Mouse (Mus musculus) kidney, postnatal 0 days (tissue): ENCODE data around the gene Cpsf4l. TPM values are rescaled to one million over a fixed set of nuclear protein-coding genes. Genes with fewer than 3 reads are reported as not detected.
"Not testable (repeated sequence)": the region's sequence is repeated elsewhere in the genome, so short reads cannot be mapped to it uniquely, and the experiment has no call there.

ENCODE experiments used
- ATAC-seq: fragments of 200-750 bp; cut with Nextera tagmentation; replicated peaks from 2 replicates; pipeline ENCODE4 v1.8.0; 2017; ENCODE audit warnings: low read depth, moderate number of reproducible peaks, moderate TSS enrichment, moderate library complexity; ENCODE audit not compliant: low FRiP score
- DNase-seq: peaks from one replicate; pipeline ENCODE4 v3.0.0-alpha.2; 2016; ENCODE audit warnings: low spot score
- H3K27ac ChIP-seq: fragments of 300-500 bp; sonication (generic); 2 replicates; pipeline ENCODE4 v1.5.1; 2014; ENCODE audit warnings: mild to moderate bottlenecking
- H3K27me3 ChIP-seq: fragments of 300-500 bp; sonication (generic); 2 replicates; pipeline ENCODE4 v1.6.1; 2014; ENCODE audit warnings: low read length, mixed read lengths; ENCODE audit not compliant: insufficient read depth
- H3K36me3 ChIP-seq: fragments of 300-500 bp; sonication (generic); 2 replicates; pipeline ENCODE4 v1.6.1; 2014; ENCODE audit warnings: low read length, mixed read lengths; ENCODE audit not compliant: insufficient read depth
- H3K4me1 ChIP-seq: fragments of 300-500 bp; sonication (generic); replicated peaks from 2 replicates; pipeline ENCODE4 v1.6.1; 2014; ENCODE audit warnings: antibody characterized with exemption, low read length, mixed read lengths; ENCODE audit not compliant: insufficient read depth
- H3K4me2 ChIP-seq: fragments of 300-500 bp; sonication (generic); 2 replicates; pipeline ENCODE4 v1.6.1; 2014; ENCODE audit warnings: mild to moderate bottlenecking, low read length, moderate library complexity, mixed read lengths
- H3K4me3 ChIP-seq: fragments of 300-500 bp; sonication (generic); replicated peaks from 2 replicates; pipeline ENCODE4 v1.5.1; 2014; ENCODE audit warnings: low read depth, low read length
- H3K9ac ChIP-seq: fragments of 300-500 bp; sonication (generic); 2 replicates; pipeline ENCODE4 v1.6.1; 2014; ENCODE audit warnings: low read depth, low read length
- H3K9me3 ChIP-seq: fragments of 300-500 bp; sonication (generic); replicated peaks from 2 replicates; pipeline ENCODE4 v1.6.1; 2016; ENCODE audit warnings: low read length, inconsistent platforms, mixed read lengths
- CTCF ChIP-seq: IDR thresholded peaks from 2 replicates; pipeline ENCODE4 v1.5.1; 2016; ENCODE audit warnings: antibody characterized with exemption, low read depth, mild to moderate bottlenecking, moderate library complexity
- WGBS: fragments of 180-500 bp; shearing (Covaris S2); extraction: QIAGEN DNeasy Blood & Tissue Kit; methylation state at CpG from one replicate; pipeline ENCODE4 v1.1.7; 2014; 5-methylcytosine and 5-hydroxymethylcytosine counted together
- polyA plus RNA-seq: library from polyadenylated mRNA; unstranded; fragments of >200 nt; fragmentation: Nextera tagmentation; extraction: Ambion mirVana; gene quantifications from 2 replicates; pipeline ENCODE4 v1.2.1, GENCODE M21; 2015

The Cpsf4l gene
- polyA plus RNA-seq, 1 experiment from 2014 or later: 3.9 TPM

DNA sequence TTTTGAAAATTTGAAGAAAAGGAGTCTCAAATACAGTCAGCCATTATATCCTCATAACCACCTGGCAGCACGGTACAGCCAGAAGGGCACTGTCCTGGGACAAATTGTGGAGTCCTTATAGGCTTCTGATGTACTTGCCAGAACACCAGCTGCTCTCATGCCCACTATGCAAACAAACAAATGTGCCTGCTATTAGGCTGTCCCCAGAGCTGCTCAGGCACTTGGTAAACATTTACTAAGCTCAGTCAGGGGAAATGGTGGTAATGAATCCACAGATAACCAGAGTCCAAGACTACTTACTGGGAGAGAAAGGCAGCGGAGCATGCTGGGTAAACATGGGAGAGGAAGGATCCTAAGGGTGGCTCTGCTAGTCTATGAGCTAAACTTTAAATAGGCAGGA, 42.7 kb downstream of the Cpsf4l start:
- DNase-seq (peak; percentile 59), ATAC-seq (peak; percentile 88)
- H3K27ac ChIP-seq: peak overlapping the region; percentile 84
- no peaks in the 10 kb centered on the region for H3K9me3 ChIP-seq
- H3K4me1 ChIP-seq: peaks cover 12% of the 10 kb centered on the region
- no peak for TF ChIP-seq CTCF
- H3K36me3 ChIP-seq: peaks cover 16% of the 10 kb centered on the region; the same call in 1 of the 2 replicates
- 49% methylated on average over 2 of the region's 2 CpGs for WGBS
- no peak overlapping the region for H3K4me3 ChIP-seq
- no peak overlapping the region for H3K9ac ChIP-seq
- H3K4me2 ChIP-seq: peak overlapping the region; percentile 10
- H3K27me3 ChIP-seq: no peaks in the 10 kb centered on the region

DNA sequence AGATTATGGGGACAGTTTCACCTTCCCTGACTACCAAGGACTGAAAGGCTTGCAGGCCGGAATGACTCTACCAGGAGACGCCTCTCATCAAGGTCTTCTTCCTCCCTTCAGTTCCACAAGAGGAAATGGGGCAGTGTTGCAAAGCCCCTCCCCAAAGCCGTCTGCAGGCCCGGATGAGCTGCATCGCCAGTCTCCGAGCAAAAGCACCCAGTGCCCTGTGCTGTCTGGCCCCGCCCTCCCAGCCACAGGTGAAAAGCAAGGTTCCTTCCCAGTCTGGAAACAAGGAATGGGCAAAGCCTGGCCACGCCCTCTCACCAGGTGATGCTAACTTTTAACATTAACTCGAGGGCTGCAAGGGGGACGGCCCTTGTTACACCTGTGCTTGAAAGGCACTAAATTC, 43.2 kb downstream of the Cpsf4l start:
- Histone ChIP-seq H3K4me2 (peak overlapping the region; percentile 10; the same call in 1 of the 2 replicates), H3K9ac (no peak overlapping the region), H3K27me3 (no peaks in the 10 kb centered on the region), H3K9me3 (no peaks in the 10 kb centered on the region), H3K4me1 (peaks cover 12% of the 10 kb centered on the region), H3K4me3 (no peak overlapping the region), H3K27ac (peak overlapping the region; percentile 84), H3K36me3 (peaks cover 20% of the 10 kb centered on the region; the same call in 1 of the 2 replicates)
- no peak for DNase-seq
- WGBS: 39% methylated on average over 10 of the region's 10 CpGs
- no peak for TF ChIP-seq CTCF
- peak; percentile 72 for ATAC-seq

DNA sequence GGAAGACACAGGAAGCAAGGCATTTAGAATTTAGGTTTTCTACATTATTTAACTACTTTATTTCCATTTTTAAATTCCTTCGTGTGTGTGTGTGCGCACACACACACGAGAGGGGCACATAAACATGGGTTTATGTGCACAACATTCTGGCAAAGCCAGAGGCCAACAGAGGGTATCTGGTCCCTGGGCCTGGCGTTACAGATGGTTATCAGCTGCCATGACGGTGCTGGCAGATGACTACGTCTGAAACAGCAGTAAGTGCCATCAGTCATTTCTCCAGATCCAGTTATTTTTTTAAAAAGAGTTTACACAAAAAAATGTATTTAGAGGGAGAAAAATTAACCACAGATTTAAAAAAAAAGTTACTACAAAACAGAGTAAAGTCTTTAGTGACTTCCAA, 43.6 kb downstream of the Cpsf4l start:
- Histone ChIP-seq H3K4me2 (peak overlapping the region; percentile 10; the same call in 1 of the 2 replicates), H3K36me3 (peaks cover 22% of the 10 kb centered on the region), H3K4me3 (no peak overlapping the region), H3K4me1 (peaks cover 12% of the 10 kb centered on the region), H3K27ac (peak overlapping the region; percentile 84), H3K27me3 (no peaks in the 10 kb centered on the region), H3K9me3 (no peaks in the 10 kb centered on the region), H3K9ac (no peak overlapping the region)
- ATAC-seq: no peak
- TF ChIP-seq CTCF: no peak
- DNase-seq: no peak
- WGBS: 70% methylated on average over 6 of the region's 6 CpGs

DNA sequence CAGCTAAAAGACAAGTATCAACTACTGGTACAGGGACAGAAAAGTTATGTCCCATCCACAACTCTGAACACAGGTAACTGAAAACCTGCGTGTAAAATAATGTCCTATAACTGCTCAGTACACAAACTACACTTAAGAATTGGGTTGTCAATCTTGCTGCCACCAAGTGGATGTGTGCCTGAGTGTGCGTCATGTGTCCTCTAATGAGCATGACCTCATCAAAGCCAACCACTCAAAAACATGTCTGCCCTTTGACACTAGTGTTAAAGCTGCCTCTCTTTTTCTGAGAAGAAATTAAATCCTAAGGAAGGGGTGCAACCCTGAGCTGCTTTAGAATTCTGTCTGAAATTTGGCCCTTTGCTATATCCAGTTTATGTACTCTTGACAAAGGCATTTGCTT, 45.5 kb downstream of the Cpsf4l start:
- Histone ChIP-seq H3K4me1 (peaks cover 12% of the 10 kb centered on the region), H3K36me3 (peaks cover 26% of the 10 kb centered on the region), H3K9me3 (no peaks in the 10 kb centered on the region), H3K27me3 (no peaks in the 10 kb centered on the region), H3K9ac (no peak overlapping the region), H3K4me2 (no peak overlapping the region), H3K27ac (no peak overlapping the region), H3K4me3 (no peak overlapping the region)
- no peak for DNase-seq
- ATAC-seq: no peak
- no peak for TF ChIP-seq CTCF
- 80% methylated on average over 2 of the region's 2 CpGs for WGBS

DNA sequence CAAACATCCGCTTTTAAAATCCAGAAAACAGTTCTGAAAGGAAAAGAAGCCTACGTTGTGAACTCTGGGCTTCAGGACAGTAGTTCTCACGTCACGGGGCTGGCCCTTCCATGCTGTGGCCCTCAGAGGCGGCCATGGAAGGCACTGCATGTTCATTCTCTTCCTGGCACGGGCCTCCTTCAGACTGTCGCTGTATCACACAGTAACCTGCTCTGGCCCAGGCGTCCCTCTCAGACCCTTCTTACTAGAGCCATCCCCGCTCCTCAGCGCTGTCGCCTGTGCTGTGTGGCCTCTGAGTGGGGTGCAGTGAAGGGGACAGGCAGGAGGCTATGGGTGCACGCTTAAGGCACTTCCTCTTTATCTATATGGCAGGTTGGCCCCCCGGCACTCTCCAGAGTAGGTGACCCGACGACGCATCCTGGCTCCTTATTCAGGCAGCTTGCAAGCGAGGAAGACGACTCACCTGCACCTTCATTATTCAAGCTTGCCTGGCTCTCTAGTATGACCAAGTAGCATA, 47.9 kb downstream of the Cpsf4l start:
- 94% methylated on average over 18 of the region's 18 CpGs for WGBS
- TF ChIP-seq CTCF: no peak
- Histone ChIP-seq H3K4me3 (no peak overlapping the region), H3K27ac (no peak overlapping the region), H3K9ac (no peak overlapping the region), H3K4me1 (no peaks in the 10 kb centered on the region; the same call in 1 of the 2 replicates), H3K36me3 (peaks cover 44% of the 10 kb centered on the region), H3K9me3 (no peaks in the 10 kb centered on the region), H3K4me2 (no peak overlapping the region), H3K27me3 (no peaks in the 10 kb centered on the region)
- no peak for ATAC-seq
- no peak for DNase-seq

DNA sequence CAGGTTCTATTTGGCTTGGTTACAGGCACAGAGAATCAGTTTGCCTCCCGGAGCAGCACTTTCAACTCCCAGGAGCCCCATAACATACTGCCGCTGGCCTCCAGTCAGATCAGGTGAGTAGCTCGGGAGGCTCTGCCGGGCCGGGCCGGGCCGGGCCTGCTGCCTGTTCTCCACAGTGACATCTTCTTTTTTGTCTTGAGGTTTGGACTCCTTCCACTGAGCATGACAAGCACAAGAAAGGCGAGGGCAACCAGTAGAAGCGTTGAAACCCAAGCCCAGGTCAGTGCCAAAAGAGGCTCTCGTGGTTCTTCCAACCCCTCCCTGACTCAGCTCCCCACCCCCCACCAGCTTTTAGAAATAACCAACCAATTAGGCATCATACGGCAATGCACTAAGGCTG, 48.9 kb downstream of the Cpsf4l start:
- 91% methylated on average over 11 of the region's 11 CpGs for WGBS
- ATAC-seq (no peak), DNase-seq (no peak)
- Histone ChIP-seq H3K27me3 (no peaks in the 10 kb centered on the region), H3K4me3 (no peak overlapping the region), H3K36me3 (peaks cover 54% of the 10 kb centered on the region), H3K9me3 (no peaks in the 10 kb centered on the region), H3K27ac (no peak overlapping the region), H3K9ac (no peak overlapping the region), H3K4me1 (no peaks in the 10 kb centered on the region), H3K4me2 (no peak overlapping the region)
- no peak for TF ChIP-seq CTCF

DNA sequence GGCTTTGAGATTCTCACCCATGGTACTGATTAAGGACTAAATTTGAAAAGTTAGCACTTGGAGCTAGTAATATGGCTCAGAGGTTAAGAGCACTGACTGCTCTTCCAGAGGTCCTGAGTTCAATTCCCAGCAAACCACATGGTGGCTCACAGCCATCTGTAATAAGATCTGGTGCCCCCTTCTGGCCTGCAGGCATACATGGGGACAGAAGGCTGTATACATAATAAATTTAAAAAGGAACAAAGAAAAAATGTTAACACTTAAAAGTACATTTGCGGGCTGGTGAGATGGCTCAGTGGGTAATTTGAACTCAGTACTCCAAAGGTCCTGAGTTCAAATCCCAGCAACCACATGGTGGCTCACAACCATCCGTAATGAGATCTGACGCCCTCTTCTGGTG, 49.6 kb downstream of the Cpsf4l start:
- H3K9me3 ChIP-seq, ATAC-seq, H3K27me3 ChIP-seq, DNase-seq, H3K9ac ChIP-seq, H3K4me3 ChIP-seq, H3K27ac ChIP-seq, H3K4me2 ChIP-seq, H3K4me1 ChIP-seq: not testable (repeated sequence)
- H3K36me3 ChIP-seq: peaks cover 61% of the 10 kb centered on the region
- peak; percentile 39 for TF ChIP-seq CTCF
- 90% methylated on average over 3 of the region's 3 CpGs for WGBS
